Comparison of ENCODE assay signal across 9 mouse cellular contexts in genomic region chr8:94179713-94180560, GRCm38 (mm10). TPM values are rescaled to one million over a fixed set of nuclear protein-coding genes. Genes with fewer than 3 reads are reported as not detected.
DNase-seq lines count a peak whose midpoint lies in the region; ATAC-seq and TF ChIP-seq lines count a peak whose summit lies in the region.
"Had no signal": no experiment of that assay in that cellular context is flagged by ENCODE, and none has a peak within 500 bp of the region (broad histone marks: within the 10 kb centered on the region; RNA-seq: fewer than 3 reads in every experiment).

No protein-coding gene starts in this region.

- TF ChIP-seq EP300 in liver, embryonic 14.5 days (IDR thresholded peaks at IDR 0.05; ENCODE audit: low read depth) = no peak

- no peaks in the 10 kb centered on the region; the same call in 1 of the 2 replicates for H3K27me3 ChIP-seq in testis, adult 2 months (ENCODE audit: control insufficient read depth, insufficient read depth, low read length)
- peaks cover 53% of the 10 kb centered on the region for H3K27me3 ChIP-seq in embryonic facial prominence, embryonic 11.5 days (ENCODE audit: control insufficient read depth, insufficient read depth, low read length)
- H3K27me3 ChIP-seq in hindbrain, embryonic 14.5 days (ENCODE audit: control insufficient read depth, insufficient read depth, low read length) = peaks cover 95% of the 10 kb centered on the region
- no peaks in the 10 kb centered on the region for H3K27me3 ChIP-seq in liver, embryonic 14.5 days (ENCODE audit: control insufficient read depth, insufficient read depth, low read length)
- peaks cover 27% of the 10 kb centered on the region for H3K27me3 ChIP-seq in stomach, embryonic 14.5 days (ENCODE audit: control insufficient read depth, insufficient read depth, low read length)

- WGBS in embryonic facial prominence, embryonic 11.5 days = 2% methylated on average over 25 of the region's 25 CpGs
- WGBS in hindbrain, embryonic 14.5 days = 4% methylated on average over 25 of the region's 25 CpGs
- whole genome bisulfite sequencing in liver, embryonic 14.5 days (ENCODE audit: insufficient replicate concordance) = 3% methylated on average over 25 of the region's 25 CpGs
- whole genome bisulfite sequencing in stomach, embryonic 14.5 days = 7% methylated on average over 25 of the region's 25 CpGs

- TF ChIP-seq CTCF in testis, adult 2 months (IDR thresholded peaks at IDR 0.05; ENCODE audit: control insufficient read depth, insufficient read depth, insufficient replicate concordance, low read depth, low read length) = no peak
- TF ChIP-seq CTCF in liver, embryonic 14.5 days (IDR thresholded peaks at IDR 0.05; ENCODE audit: low read depth) = peak; percentile 0; the same call in 1 of the 2 replicates

- H3K9me3 ChIP-seq in embryonic facial prominence, embryonic 11.5 days (replicated peaks; ENCODE audit: control insufficient read depth, low read length) = no peaks in the 10 kb centered on the region
- no peaks in the 10 kb centered on the region for H3K9me3 ChIP-seq in hindbrain, embryonic 14.5 days (ENCODE audit: control insufficient read depth, low read length)
- H3K9me3 ChIP-seq in liver, embryonic 14.5 days (ENCODE audit: control insufficient read depth, low read length) = no peaks in the 10 kb centered on the region
- no peaks in the 10 kb centered on the region for H3K9me3 ChIP-seq in stomach, embryonic 14.5 days (ENCODE audit: control insufficient read depth, low read depth, low read length)

- H3K4me3 ChIP-seq in testis, adult 2 months (ENCODE audit: control insufficient read depth, low read depth, low read length) = peak overlapping the region; percentile 93
- peak overlapping the region; percentile 28 for H3K4me3 ChIP-seq in embryonic facial prominence, embryonic 11.5 days (ENCODE audit: low read depth, low read length)
- H3K4me3 ChIP-seq in hindbrain, embryonic 14.5 days (replicated peaks; ENCODE audit: low read length) = peak overlapping the region; percentile 41
- peak overlapping the region; percentile 78 to 90 for H3K4me3 ChIP-seq in liver, embryonic 14.5 days (ENCODE audit: insufficient read depth in 1 of 2, low read depth in 2 of 2, low read length in 2 of 2)
- peak overlapping the region; percentile 44 for H3K4me3 ChIP-seq in stomach, embryonic 14.5 days (ENCODE audit: low read depth, low read length)

- H3K9ac ChIP-seq in embryonic facial prominence, embryonic 11.5 days (replicated peaks; ENCODE audit: low read length) = peak overlapping the region; percentile 25; the same call in 1 of the 2 replicates
- H3K9ac ChIP-seq in hindbrain, embryonic 14.5 days = peak overlapping the region; percentile 47; the same call in 1 of the 2 replicates
- peak overlapping the region; percentile 98 for H3K9ac ChIP-seq in liver, embryonic 14.5 days (replicated peaks)
- H3K9ac ChIP-seq in stomach, embryonic 14.5 days (replicated peaks; ENCODE audit: low read depth, low read length) = peak overlapping the region; percentile 47

- no peak for DNase-seq in testis, postnatal 14 days (ENCODE audit: low spot score)
- DNase-seq in embryonic facial prominence, embryonic 11.5 days (ENCODE audit: low spot score) = no peak
- DNase-seq in hindbrain, embryonic 14.5 days (ENCODE audit: low spot score) = no peak
- peak in 1 of 3 experiments; percentile 75 for DNase-seq in liver, embryonic 14.5 days (ENCODE audit: low read depth in 3 of 3, low spot score in 3 of 3)
- no peak for DNase-seq in layer of hippocampus, adult 8-10 months (ENCODE audit: low spot score in 2 of 2)

- H3K27ac ChIP-seq in testis, adult 2 months (ENCODE audit: control insufficient read depth, insufficient read depth, low read depth, low read length) = peak overlapping the region; percentile 97
- no peak overlapping the region for H3K27ac ChIP-seq in embryonic facial prominence, embryonic 11.5 days (replicated peaks; ENCODE audit: low read depth, low read length)
- no peak overlapping the region for H3K27ac ChIP-seq in hindbrain, embryonic 14.5 days
- H3K27ac ChIP-seq in liver, embryonic 14.5 days = peak overlapping the region; percentile 99
- H3K27ac ChIP-seq in stomach, embryonic 14.5 days (ENCODE audit: low read length) = peak overlapping the region; percentile 78

- H3K4me2 ChIP-seq in embryonic facial prominence, embryonic 11.5 days (ENCODE audit: low read depth, low read length) = peak overlapping the region; percentile 62
- H3K4me2 ChIP-seq in hindbrain, embryonic 14.5 days (replicated peaks) = peak overlapping the region; percentile 86
- H3K4me2 ChIP-seq in liver, embryonic 14.5 days (ENCODE audit: low read depth) = peak overlapping the region; percentile 88
- peak overlapping the region; percentile 80 for H3K4me2 ChIP-seq in stomach, embryonic 14.5 days (replicated peaks; ENCODE audit: low read depth, low read length)

- no peak; the same call in 1 of the 2 replicates for TF ChIP-seq POLR2A in testis, adult 2 months (IDR thresholded peaks at IDR 0.05; ENCODE audit: control insufficient read depth, low read depth, low read length)

- no peaks in the 10 kb centered on the region; the same call in 1 of the 2 replicates for H3K36me3 ChIP-seq in testis, adult 2 months (ENCODE audit: control insufficient read depth, insufficient read depth, low read length)
- no peaks in the 10 kb centered on the region for H3K36me3 ChIP-seq in embryonic facial prominence, embryonic 11.5 days (replicated peaks; ENCODE audit: control insufficient read depth, insufficient read depth, low read depth, low read length)
- no peaks in the 10 kb centered on the region for H3K36me3 ChIP-seq in hindbrain, embryonic 14.5 days (replicated peaks; ENCODE audit: control insufficient read depth, insufficient read depth)
- no peaks in the 10 kb centered on the region; the same call in 1 of the 2 replicates for H3K36me3 ChIP-seq in liver, embryonic 14.5 days (replicated peaks; ENCODE audit: control insufficient read depth, insufficient read depth, low read depth)
- H3K36me3 ChIP-seq in stomach, embryonic 14.5 days (ENCODE audit: control insufficient read depth, insufficient read depth, low read length) = no peaks in the 10 kb centered on the region

- ATAC-seq in embryonic facial prominence, embryonic 11.5 days (replicated peaks; ENCODE audit: insufficient number of reproducible peaks, low FRiP score, low TSS enrichment, low read depth) = no peak
- ATAC-seq in hindbrain, embryonic 14.5 days (ENCODE audit: low FRiP score) = no peak
- no peak for ATAC-seq in liver, embryonic 14.5 days (ENCODE audit: insufficient read depth)
- no peak for ATAC-seq in stomach, embryonic 14.5 days (ENCODE audit: insufficient number of reproducible peaks, insufficient read depth, low FRiP score, low read depth)
- ATAC-seq in monocyte, adult 5-6 weeks (replicated peaks; ENCODE audit: insufficient number of reproducible peaks, low FRiP score, low TSS enrichment, poor library complexity, severe bottlenecking) = no peak

- H3K4me1 ChIP-seq in testis, adult 2 months (ENCODE audit: control insufficient read depth, insufficient read depth, low read length) = peaks cover 22% of the 10 kb centered on the region
- peaks cover 2% of the 10 kb centered on the region; the same call in 1 of the 2 replicates for H3K4me1 ChIP-seq in embryonic facial prominence, embryonic 11.5 days (ENCODE audit: control insufficient read depth, insufficient read depth, low read length)
- H3K4me1 ChIP-seq in hindbrain, embryonic 14.5 days (replicated peaks; ENCODE audit: control insufficient read depth, insufficient read depth, low read length) = peaks cover 18% of the 10 kb centered on the region
- H3K4me1 ChIP-seq in liver, embryonic 14.5 days (replicated peaks; ENCODE audit: control insufficient read depth in 2 of 2, insufficient read depth in 2 of 2, low read length in 1 of 2) = peaks cover 41 to 42% of the 10 kb centered on the region in 2 experiments
- H3K4me1 ChIP-seq in stomach, embryonic 14.5 days (ENCODE audit: control insufficient read depth, insufficient read depth, low read length) = peaks cover 15% of the 10 kb centered on the region; the same call in 1 of the 2 replicates

RNA-seq across cellular contexts. Expression of gene Mt1, which starts 1.1 kb away (rescaled TPM):
- 1,753 and 1,911 TPM in 2 replicates for polyA plus RNA-seq in testis, adult 2 months (2012; rRNA removed)
- polyA plus RNA-seq in embryonic facial prominence, embryonic 11.5 days (2014; fragmentation: Nextera tagmentation; extraction: Ambion mirVana) = 99.7 and 108 TPM in 2 replicates
- 59.7 and 75.2 TPM in 2 replicates for polyA plus RNA-seq in hindbrain, embryonic 14.5 days (2014; fragmentation: Nextera tagmentation; extraction: Ambion mirVana)
- polyA plus RNA-seq in liver, embryonic 14.5 days (2012; rRNA removed) = 3,236 and 4,039 TPM in 2 replicates
- polyA plus RNA-seq in liver, embryonic 14.5 days (2014; fragmentation: Nextera tagmentation; extraction: Ambion mirVana) = 5,334 and 6,015 TPM in 2 replicates
- polyA plus RNA-seq in stomach, embryonic 14.5 days (2014; fragmentation: Nextera tagmentation; extraction: Ambion mirVana) = 888 and 910 TPM in 2 replicates
- total RNA-seq in monocyte, adult 5-6 weeks (2017) = 7.1 to 8.5 TPM (median 8.2 TPM) in 3 replicates
- total RNA-seq in layer of hippocampus, adult 8-10 months (2022) = 1,000 to 10,000 TPM in 1 of 4 experiments, 100 to 1,000 TPM in 3; 351 to 1,100 (median 605) TPM

RNA-seq across cellular contexts. Expression of gene Mt2, which starts 7.5 kb away (rescaled TPM):
- polyA plus RNA-seq in testis, adult 2 months (2012; rRNA removed) = 232 and 277 TPM in 2 replicates
- polyA plus RNA-seq in embryonic facial prominence, embryonic 11.5 days (2014; fragmentation: Nextera tagmentation; extraction: Ambion mirVana) = 32.1 and 33.5 TPM in 2 replicates
- 15.7 and 16.9 TPM in 2 replicates for polyA plus RNA-seq in hindbrain, embryonic 14.5 days (2014; fragmentation: Nextera tagmentation; extraction: Ambion mirVana)
- 1,629 and 2,197 TPM in 2 replicates for polyA plus RNA-seq in liver, embryonic 14.5 days (2012; rRNA removed)
- polyA plus RNA-seq in liver, embryonic 14.5 days (2014; fragmentation: Nextera tagmentation; extraction: Ambion mirVana) = 1,576 and 1,601 TPM in 2 replicates
- polyA plus RNA-seq in stomach, embryonic 14.5 days (2014; fragmentation: Nextera tagmentation; extraction: Ambion mirVana) = 310 and 332 TPM in 2 replicates
- 3.1 TPM in 1 of 3 replicates, not detected in the others for total RNA-seq in monocyte, adult 5-6 weeks (2017)
- 1,000 to 10,000 TPM in 1 of 4 experiments, 100 to 1,000 TPM in 3; 368 to 1,095 (median 602) TPM for total RNA-seq in layer of hippocampus, adult 8-10 months (2022)

RNA-seq across cellular contexts. Expression of gene Mt3, which starts 27.5 kb away (rescaled TPM):
- polyA plus RNA-seq in testis, adult 2 months (2012; rRNA removed) = 6.3 and 9.4 TPM in 2 replicates
- 5.9 and 7.0 TPM in 2 replicates for polyA plus RNA-seq in embryonic facial prominence, embryonic 11.5 days (2014; fragmentation: Nextera tagmentation; extraction: Ambion mirVana)
- polyA plus RNA-seq in hindbrain, embryonic 14.5 days (2014; fragmentation: Nextera tagmentation; extraction: Ambion mirVana) = 215 and 245 TPM in 2 replicates
- polyA plus RNA-seq in liver, embryonic 14.5 days (2012; rRNA removed) = 0.10 and 0.30 TPM in 2 replicates
- 0.61 TPM in 1 of 2 replicates, not detected in the other for polyA plus RNA-seq in liver, embryonic 14.5 days (2014; fragmentation: Nextera tagmentation; extraction: Ambion mirVana)
- 3.6 and 6.4 TPM in 2 replicates for polyA plus RNA-seq in stomach, embryonic 14.5 days (2014; fragmentation: Nextera tagmentation; extraction: Ambion mirVana)
- not detected in 3 replicates for total RNA-seq in monocyte, adult 5-6 weeks (2017)
- total RNA-seq in layer of hippocampus, adult 8-10 months (2022) = 1,000 to 10,000 TPM in 2 of 4 experiments, 100 to 1,000 TPM in 2; 946 to 1,303 (median 1,087) TPM

RNA-seq across cellular contexts. Expression of gene Nup93, which starts 34.4 kb away (rescaled TPM):
- polyA plus RNA-seq in testis, adult 2 months (2012; rRNA removed) = 24.9 and 27.1 TPM in 2 replicates
- 132 and 138 TPM in 2 replicates for polyA plus RNA-seq in embryonic facial prominence, embryonic 11.5 days (2014; fragmentation: Nextera tagmentation; extraction: Ambion mirVana)
- polyA plus RNA-seq in hindbrain, embryonic 14.5 days (2014; fragmentation: Nextera tagmentation; extraction: Ambion mirVana) = 58.9 and 63.3 TPM in 2 replicates
- 23.2 and 28.2 TPM in 2 replicates for polyA plus RNA-seq in liver, embryonic 14.5 days (2012; rRNA removed)
- 38.7 and 43.2 TPM in 2 replicates for polyA plus RNA-seq in liver, embryonic 14.5 days (2014; fragmentation: Nextera tagmentation; extraction: Ambion mirVana)
- 74.6 and 82.1 TPM in 2 replicates for polyA plus RNA-seq in stomach, embryonic 14.5 days (2014; fragmentation: Nextera tagmentation; extraction: Ambion mirVana)
- total RNA-seq in monocyte, adult 5-6 weeks (2017) = 11.8 to 21.1 TPM (median 12.5 TPM) in 3 replicates
- total RNA-seq in layer of hippocampus, adult 8-10 months (2022) = 10 to 100 TPM; 56.4 to 66.3 (median 63.1) TPM

RNA-seq across cellular contexts. Expression of gene Mt4, which starts 42.9 kb away (rescaled TPM):
- not detected in 2 replicates for polyA plus RNA-seq in testis, adult 2 months (2012; rRNA removed)
- polyA plus RNA-seq in embryonic facial prominence, embryonic 11.5 days (2014; fragmentation: Nextera tagmentation; extraction: Ambion mirVana) = not detected in 2 replicates
- not detected in 2 replicates for polyA plus RNA-seq in hindbrain, embryonic 14.5 days (2014; fragmentation: Nextera tagmentation; extraction: Ambion mirVana)
- polyA plus RNA-seq in liver, embryonic 14.5 days (2012; rRNA removed) = 1.4 and 2.1 TPM in 2 replicates
- 1.7 and 1.8 TPM in 2 replicates for polyA plus RNA-seq in liver, embryonic 14.5 days (2014; fragmentation: Nextera tagmentation; extraction: Ambion mirVana)
- polyA plus RNA-seq in stomach, embryonic 14.5 days (2014; fragmentation: Nextera tagmentation; extraction: Ambion mirVana) = not detected in 2 replicates
- not detected in 3 replicates for total RNA-seq in monocyte, adult 5-6 weeks (2017)
- not detected for total RNA-seq in layer of hippocampus, adult 8-10 months (2022)
- polyA plus RNA-seq: gonadal fat pad, adult 2 months had no signal

Comparison
In these comparisons a context has a peak if more than half of its experiments do, and no peak if none do; other contexts are left out.
1. H3K27ac ChIP-seq: peak in testis, adult 2 months (single experiment), liver, embryonic 14.5 days (single experiment) and stomach, embryonic 14.5 days (single experiment); none in embryonic facial prominence, embryonic 11.5 days (single experiment) and hindbrain, embryonic 14.5 days (single experiment).
2. H3K4me3 ChIP-seq: peak in every context shown above with its lines; median percentile 93 in testis, adult 2 months; 84 in liver, embryonic 14.5 days; 44 in stomach, embryonic 14.5 days; 41 in hindbrain, embryonic 14.5 days; 28 in embryonic facial prominence, embryonic 11.5 days.
3. H3K9ac ChIP-seq: peak in every context shown above with its lines; median percentile 98 in liver, embryonic 14.5 days; 47 in hindbrain, embryonic 14.5 days; 47 in stomach, embryonic 14.5 days; 25 in embryonic facial prominence, embryonic 11.5 days.
4. RNA of gene Mt3, which starts 27.5 kb away (polyA plus RNA-seq): 215 to 245 TPM in hindbrain, embryonic 14.5 days; 5.9 to 7.0 TPM in embryonic facial prominence, embryonic 11.5 days, 6.3 to 9.4 TPM in testis, adult 2 months, 3.6 to 6.4 TPM in stomach, embryonic 14.5 days and 0.10 to 0.61 TPM in liver, embryonic 14.5 days; every median in the first group is over 10 times any median in the second.
5. Peak in every context shown above with its lines, with median percentiles within 50 percentile points of each other: H3K4me2 ChIP-seq.